Mouse (Mus musculus): Measurements from ENCODE around the gene Hgfac.

The Hgfac gene

GRCm38 (mm10) chr5:35041268-35041829 is at the start of gene Hgfac:
Hgfac (plus strand) TSS chr5:35041509.
- DNase-seq (ENCODE audit: low spot score): peak; percentile 31

DNA sequence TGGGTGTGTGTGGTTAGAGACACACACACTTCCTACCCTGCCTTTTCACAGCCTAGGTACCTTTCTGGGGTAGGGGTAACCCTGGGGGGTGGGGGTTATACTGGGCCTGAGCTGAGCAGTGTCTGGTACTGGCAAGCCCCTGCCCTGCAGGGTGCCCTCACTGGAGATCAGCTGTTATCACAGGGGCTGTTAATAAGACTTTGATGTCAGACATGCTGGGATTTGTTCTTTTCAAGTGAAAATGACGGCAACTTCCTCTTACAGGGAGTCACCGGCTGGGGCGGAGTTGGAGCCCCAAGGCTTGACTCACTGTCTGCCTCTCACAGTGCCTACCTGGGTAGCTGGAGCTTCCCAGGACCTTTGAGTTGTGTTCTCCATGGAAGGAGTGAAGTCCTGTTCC is 42.6 kb upstream of the Hgfac start:
- DNase-seq (ENCODE audit: low spot score): no peak

DNA sequence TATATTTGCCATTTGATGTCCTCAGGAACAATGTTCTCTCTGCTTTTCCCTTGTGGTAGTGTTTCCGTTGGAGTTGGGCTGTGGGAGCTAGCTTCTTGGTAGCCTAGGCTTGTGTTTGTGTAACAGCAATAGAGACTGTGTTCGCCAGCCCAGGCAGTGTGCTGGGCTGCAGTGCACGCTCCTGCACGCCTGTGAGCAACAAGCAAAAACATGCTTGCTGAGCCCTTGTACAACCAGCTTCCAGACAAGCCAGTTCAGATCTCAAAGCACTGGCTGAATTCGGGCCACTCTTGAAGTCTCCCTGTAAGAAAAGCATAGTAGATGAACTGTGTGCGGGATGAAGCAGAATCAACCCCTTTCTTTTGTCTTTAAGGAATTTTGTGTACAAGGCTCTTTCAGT is 42.0 kb upstream of the Hgfac start:
- DNase-seq (ENCODE audit: low spot score): no peak

GRCm38 (mm10) chr5:35000323-35000722 is 41.0 kb upstream of the Hgfac start:
- DNase-seq (ENCODE audit: low spot score): no peak

- no peak for DNase-seq (ENCODE audit: low spot score)
Observed at GRCm38 (mm10) chr5:35001144-35001543, 40.2 kb upstream of the Hgfac start.

GRCm38 (mm10) chr5:35003611-35004162 is 37.6 kb upstream of the Hgfac start:
- DNase-seq (ENCODE audit: low spot score): no peak

DNA sequence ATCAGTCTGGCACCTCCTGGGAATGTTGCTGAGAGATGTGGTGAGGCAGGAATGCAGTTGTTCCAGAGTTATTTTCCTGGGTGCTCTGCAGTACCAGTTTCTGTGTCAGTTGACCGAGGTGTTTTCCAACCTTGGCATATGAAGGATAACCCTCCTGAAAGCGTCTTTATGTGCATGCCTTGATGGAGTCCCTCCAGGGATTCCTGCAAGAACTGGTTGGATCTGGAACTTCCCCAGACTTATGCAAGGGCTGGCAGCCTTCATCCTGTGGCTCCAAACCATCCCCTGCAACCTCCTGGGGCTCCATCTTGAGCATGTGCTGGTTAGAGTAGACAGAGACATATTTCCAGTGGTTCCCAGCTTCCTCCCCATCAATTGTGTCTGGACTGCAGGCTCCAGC is 36.5 kb upstream of the Hgfac start:
- DNase-seq (ENCODE audit: low spot score): no peak

- no peak for DNase-seq (ENCODE audit: low spot score)
Observed at GRCm38 (mm10) chr5:35005659-35006058, 35.6 kb upstream of the Hgfac start.

- no peak for DNase-seq (ENCODE audit: low spot score)
Observed at GRCm38 (mm10) chr5:35006599-35006998, 34.7 kb upstream of the Hgfac start.

DNA sequence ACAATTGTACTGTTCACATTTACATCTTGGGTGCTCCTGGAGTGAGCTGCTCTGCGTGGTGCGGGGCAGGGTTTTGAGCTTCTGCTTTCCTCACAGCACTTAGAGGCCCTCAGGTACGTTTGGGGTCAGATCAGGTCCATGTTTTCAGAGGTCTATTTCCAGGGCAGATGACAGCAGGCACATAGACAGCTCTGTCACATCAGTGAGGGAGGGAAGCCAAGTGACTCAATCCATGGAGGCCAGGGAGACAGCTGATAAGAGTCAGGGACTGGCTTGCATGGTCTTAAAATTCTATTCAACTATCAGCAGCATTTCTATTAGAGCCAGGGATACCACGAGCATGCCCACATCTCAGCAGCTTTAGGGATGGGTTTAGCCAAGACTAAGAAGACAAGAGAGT is 32.1 kb upstream of the Hgfac start:
- DNase-seq (ENCODE audit: low spot score): no peak

DNA sequence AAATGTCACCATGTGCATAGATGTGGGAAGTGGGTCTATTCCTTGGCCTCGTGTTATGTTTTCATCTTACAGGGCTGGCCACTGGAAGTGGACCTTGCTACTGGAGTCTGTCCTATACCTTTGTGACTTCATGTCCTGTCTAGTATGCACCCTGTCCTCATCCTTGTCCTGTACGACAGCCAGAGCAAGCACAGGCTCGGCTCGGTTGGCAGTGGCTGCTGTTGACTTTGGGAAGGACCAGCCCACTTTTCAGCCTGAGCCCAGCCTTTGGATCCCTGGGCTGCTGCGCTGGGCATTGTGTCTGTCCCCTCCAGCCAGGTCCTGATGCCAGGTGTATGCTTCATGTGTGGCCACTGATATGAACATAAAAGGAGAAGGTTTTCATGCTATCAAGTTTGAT is 30.7 kb upstream of the Hgfac start:
- DNase-seq (ENCODE audit: low spot score): no peak

GRCm38 (mm10) chr5:35011156-35011923 is 30.0 kb upstream of the Hgfac start:
- DNase-seq (ENCODE audit: low spot score): no peak

DNA sequence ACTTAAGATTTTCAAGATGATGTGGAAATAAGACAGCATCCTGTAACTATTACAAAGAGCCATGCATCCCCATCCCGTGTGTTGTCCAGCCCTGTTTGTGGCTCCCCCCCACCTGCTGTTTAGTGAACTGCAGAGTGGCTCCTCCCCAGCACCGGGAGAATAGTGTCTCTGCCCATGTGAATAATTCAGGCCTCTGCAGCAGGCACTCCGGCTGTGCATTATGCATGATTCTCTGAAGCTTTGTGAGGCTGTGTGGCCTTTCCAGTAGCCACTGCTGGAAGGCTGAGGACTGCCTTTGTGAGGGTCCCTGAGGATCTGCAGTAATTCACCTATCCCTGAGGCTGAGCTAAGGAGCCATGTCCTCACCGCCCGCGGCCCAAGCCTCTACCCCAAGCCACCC is 27.3 kb upstream of the Hgfac start:
- no peak for DNase-seq (ENCODE audit: low spot score)

GRCm38 (mm10) chr5:35019673-35020300 is 21.5 kb upstream of the Hgfac start:
- no peak for DNase-seq (ENCODE audit: low spot score)

DNA sequence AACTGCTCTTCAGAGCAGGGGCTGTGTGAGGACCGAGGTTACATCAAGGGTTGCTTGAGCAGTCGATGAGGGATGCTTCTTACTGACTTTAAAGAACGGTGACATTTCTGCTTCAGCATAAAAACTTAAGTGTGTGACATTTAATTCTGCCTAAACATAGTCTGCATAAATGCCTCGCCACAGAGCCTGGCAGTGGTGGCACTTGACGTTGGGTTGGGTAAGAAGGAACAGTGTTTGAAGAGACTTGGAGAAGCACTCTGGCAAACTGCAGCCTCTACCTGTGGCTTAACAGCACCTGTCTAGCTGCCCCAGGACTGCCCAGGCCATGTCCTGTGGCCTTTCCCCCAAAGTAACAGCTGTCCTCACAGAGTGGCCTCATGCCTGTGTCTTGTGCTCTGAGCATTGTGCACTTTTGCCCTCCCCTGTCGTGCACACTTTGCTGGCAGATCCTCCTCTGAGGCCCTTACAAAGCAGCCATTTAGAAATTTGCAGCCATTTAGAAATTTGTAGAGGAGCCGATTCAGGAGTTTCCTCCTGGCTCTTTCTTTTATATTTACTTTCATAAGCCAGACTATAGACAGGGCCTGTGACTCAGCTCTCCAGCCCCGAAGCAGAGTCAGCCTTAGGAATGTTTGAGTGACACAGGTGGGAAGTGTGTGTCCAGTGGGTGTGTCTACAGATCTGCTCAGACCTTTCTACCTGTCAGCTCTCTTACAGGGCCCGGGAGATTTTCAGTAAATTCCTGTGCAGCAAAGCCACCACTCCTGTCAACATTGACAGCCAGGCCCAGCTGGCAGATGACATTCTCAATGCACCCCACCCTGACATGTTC is 20.7 kb upstream of the Hgfac start:
- no peak for DNase-seq (ENCODE audit: low spot score)

DNA sequence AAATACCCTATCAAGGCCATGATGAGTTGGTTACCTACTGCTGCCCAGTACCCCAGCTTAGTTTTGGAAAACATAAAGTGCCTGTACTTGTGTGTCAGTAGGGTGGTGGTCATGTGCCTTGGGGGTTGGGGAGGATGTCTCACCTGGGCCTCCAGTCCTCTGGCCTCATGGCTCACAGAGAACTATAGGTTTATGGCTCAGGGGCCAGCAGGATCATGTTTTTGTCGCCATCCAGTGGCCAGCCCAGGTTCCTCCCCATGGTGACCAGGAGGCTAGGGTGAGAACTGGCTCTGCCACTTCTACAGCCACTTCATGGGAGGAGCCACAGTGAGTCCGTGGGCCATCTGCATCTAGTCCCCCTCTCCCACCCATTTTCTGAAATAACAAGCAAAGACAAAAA is 16.3 kb upstream of the Hgfac start:
- no peak for DNase-seq (ENCODE audit: low spot score)

- DNase-seq (ENCODE audit: low spot score): no peak
Observed at GRCm38 (mm10) chr5:35029303-35029702, 12.0 kb upstream of the Hgfac start.

- no peak for DNase-seq (ENCODE audit: low spot score)
Observed at GRCm38 (mm10) chr5:35029755-35030154, 11.6 kb upstream of the Hgfac start.

DNA sequence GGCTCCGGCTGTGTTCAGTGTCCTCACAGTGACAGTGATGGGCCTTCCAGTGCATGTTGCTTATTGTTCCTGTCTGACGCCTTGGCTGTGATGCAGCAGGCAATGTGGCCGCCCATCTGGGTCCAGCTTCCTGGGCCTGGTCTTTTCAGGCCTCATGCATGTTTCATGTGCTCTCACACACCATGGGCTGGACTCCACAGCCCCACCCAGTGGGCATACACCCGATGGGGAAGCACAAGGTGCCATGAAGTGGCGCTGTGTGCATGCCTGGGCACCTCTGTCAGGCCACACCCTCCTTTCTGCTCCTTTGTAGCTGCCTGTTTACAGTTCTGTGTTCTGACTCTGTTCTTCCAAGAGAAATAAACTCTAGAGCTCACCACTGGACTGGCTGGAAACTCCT is 8.2 kb upstream of the Hgfac start:
- DNase-seq (ENCODE audit: low spot score): no peak

DNA sequence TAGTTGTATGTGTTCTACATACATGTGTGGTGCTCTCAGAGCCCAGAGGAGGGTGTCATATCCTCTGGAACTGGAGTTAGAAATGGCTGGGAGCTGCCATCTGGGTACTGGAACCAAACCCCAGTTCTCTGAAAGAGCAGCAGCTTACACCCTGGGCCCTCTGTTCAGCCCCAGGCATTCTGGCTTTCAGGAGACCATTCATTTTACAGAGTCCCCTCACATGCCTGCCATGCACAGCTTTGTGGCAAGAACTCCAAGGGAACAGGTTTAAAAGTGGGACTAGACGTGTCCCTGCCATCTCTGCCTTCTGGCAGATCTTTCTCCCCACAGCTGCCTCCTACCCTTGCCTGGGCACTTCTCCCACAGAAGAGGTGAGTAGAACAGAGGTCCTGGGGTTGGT is 7.7 kb upstream of the Hgfac start:
- no peak for DNase-seq (ENCODE audit: low spot score)

- DNase-seq (ENCODE audit: low spot score): no peak
Observed at GRCm38 (mm10) chr5:35035141-35035540, 6.2 kb upstream of the Hgfac start.

- no peak for DNase-seq (ENCODE audit: low spot score)
Observed at GRCm38 (mm10) chr5:35035795-35036194, 5.5 kb upstream of the Hgfac start.
